8 mouse cellular contexts compared by ENCODE assay signal in the genomic region with DNA sequence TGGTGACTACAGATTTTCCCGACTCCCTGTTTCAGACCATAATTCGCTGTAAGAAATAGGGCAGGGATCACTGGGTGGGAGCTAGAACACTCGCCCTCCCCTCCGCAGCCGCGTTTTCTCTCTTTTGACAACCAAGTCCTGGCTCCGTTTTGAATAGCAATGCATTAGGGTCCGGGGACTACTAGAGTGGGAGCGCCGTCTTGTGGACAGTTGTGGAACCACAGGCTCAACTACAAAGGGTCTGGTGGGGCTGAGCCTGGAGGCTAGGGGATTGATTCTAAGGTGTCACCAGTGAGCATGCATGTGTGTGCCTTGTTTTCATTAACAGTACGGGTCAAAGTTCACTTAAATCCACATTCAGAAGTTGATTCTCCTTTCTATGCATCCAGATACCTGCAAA. TPM values are rescaled to one million over a fixed set of nuclear protein-coding genes. Genes with fewer than 3 reads are reported as not detected.
DNase-seq lines count a peak whose midpoint lies in the region; ATAC-seq lines count a peak whose summit lies in the region.

No protein-coding gene starts in this region.

- peak; percentile 53 to 61 for DNase-seq in gastrocnemius, adult 8-10 months (ENCODE audit: low spot score in 2 of 2)
- DNase-seq in induced T-regulatory cell, adult 2 months (ENCODE audit: low read depth), result peak; percentile 86
- DNase-seq in left cerebral cortex, adult 8-10 months (ENCODE audit: low spot score in 2 of 2), result peak; percentile 42 to 91
- peak; percentile 90 for DNase-seq in right cerebral cortex, postnatal 14 days
- DNase-seq in urinary bladder, postnatal 25 days (ENCODE audit: low spot score), result peak; percentile 77

- H3K27me3 ChIP-seq in megakaryocyte, embryonic 14.5 days (replicated peaks), result peaks cover 71% of the 10 kb centered on the region

- no peaks in the 10 kb centered on the region for H3K9me3 ChIP-seq in megakaryocyte, embryonic 14.5 days

- H3K4me3 ChIP-seq in megakaryocyte, embryonic 14.5 days (replicated peaks), result peak overlapping the region; percentile 82

- peaks cover 33% of the 10 kb centered on the region for H3K4me1 ChIP-seq in megakaryocyte, embryonic 14.5 days

- peak; percentile 78 for ATAC-seq in activated CD4-positive, CD25-positive, alpha-beta regulatory T cell, adult 4 months
- peak; percentile 69 for ATAC-seq in common myeloid progenitor, adult 5-6 weeks (replicated peaks; ENCODE audit: low read depth, poor library complexity, severe bottlenecking)

- no peaks in the 10 kb centered on the region for H3K36me3 ChIP-seq in megakaryocyte, embryonic 14.5 days (replicated peaks; ENCODE audit: low read length)

RNA-seq across cellular contexts. Expression of a gene that starts 26.1 kb away (rescaled TPM):
- 10 to 100 TPM; 36.6 to 47.3 TPM for polyA plus RNA-seq in activated CD4-positive, CD25-positive, alpha-beta regulatory T cell, adult 4 months (2017; shearing (Covaris generic))
- 12.0 and 19.4 TPM in 2 replicates for total RNA-seq in common myeloid progenitor, adult 5-6 weeks (2017)
- 1 to 10 TPM; 4.9 to 5.8 (median 5.4) TPM for total RNA-seq in gastrocnemius, adult 8-10 months (2022)
- 10 to 100 TPM; 15.3 to 18.1 (median 16.3) TPM for total RNA-seq in left cerebral cortex, adult 8-10 months (2022)
- polyA plus RNA-seq in megakaryocyte, embryonic 14.5 days (2012; ENCODE audit: insufficient read depth, low replicate concordance), result 10.3 and 11.7 TPM in 2 replicates

RNA-seq across cellular contexts. Expression of a gene that starts 52.6 kb away (rescaled TPM):
- 1 to 10 TPM; 4.2 to 6.3 TPM for polyA plus RNA-seq in activated CD4-positive, CD25-positive, alpha-beta regulatory T cell, adult 4 months (2017; shearing (Covaris generic))
- 11.2 and 12.6 TPM in 2 replicates for total RNA-seq in common myeloid progenitor, adult 5-6 weeks (2017)
- 10 to 100 TPM; 27.5 to 34.6 (median 31.3) TPM for total RNA-seq in gastrocnemius, adult 8-10 months (2022)
- 100 to 1,000 TPM; 121 to 130 (median 128) TPM for total RNA-seq in left cerebral cortex, adult 8-10 months (2022)
- polyA plus RNA-seq in megakaryocyte, embryonic 14.5 days (2012; ENCODE audit: insufficient read depth, low replicate concordance), result 4.1 and 10.1 TPM in 2 replicates

Comparison
In these comparisons a context has a peak if more than half of its experiments do, and no peak if none do; other contexts are left out.
1. Peak in every context shown above with its lines: DNase-seq, ATAC-seq and H3K4me3 ChIP-seq.